Mouse (Mus musculus): ENCODE measurements around the gene Neurog2.
A peak's percentile ranks its signal among the peaks of the same experiment; 100 is the strongest.

Neurog2 gene

GRCm38 (mm10) chr3:127633080-127634032 is at the start of gene Neurog2:
Gene Neurog2 (plus strand): TSS chr3:127633135.
- peak in 1 of 2 experiments; percentile 36 for DNase-seq

- no peak for DNase-seq
Measured at GRCm38 (mm10) chr3:127597136-127597535, 35.8 kb upstream of the Neurog2 start.

GRCm38 (mm10) chr3:127608109-127608508 is 24.8 kb upstream of the Neurog2 start:
- no peak for DNase-seq

GRCm38 (mm10) chr3:127625296-127625695 is 7.6 kb upstream of the Neurog2 start:
- peak; percentile 84 to 86 for DNase-seq

GRCm38 (mm10) chr3:127625701-127626399 is 7.1 kb upstream of the Neurog2 start:
- DNase-seq: peak in 1 of 2 experiments; percentile 34

- no peak for DNase-seq
Measured at GRCm38 (mm10) chr3:127626524-127626923, 6.4 kb upstream of the Neurog2 start.

- peak in 1 of 2 experiments; percentile 26 for DNase-seq
Measured at GRCm38 (mm10) chr3:127627151-127627955, 5.6 kb upstream of the Neurog2 start.

GRCm38 (mm10) chr3:127627956-127628310 is 5.0 kb upstream of the Neurog2 start:
- DNase-seq: peak in 1 of 2 experiments; percentile 20

- DNase-seq: peak in 1 of 2 experiments; percentile 31
Measured at GRCm38 (mm10) chr3:127628311-127629184, 4.4 kb upstream of the Neurog2 start.

- no peak for DNase-seq
Measured at GRCm38 (mm10) chr3:127630190-127630589, 2.7 kb upstream of the Neurog2 start.

GRCm38 (mm10) chr3:127630735-127631372 is 2.1 kb upstream of the Neurog2 start:
- DNase-seq: no peak

GRCm38 (mm10) chr3:127631582-127631981 is 1.4 kb upstream of the Neurog2 start:
- DNase-seq: no peak

GRCm38 (mm10) chr3:127632531-127632930 is 404 bp upstream of the Neurog2 start:
- DNase-seq: peak; percentile 63 to 73

GRCm38 (mm10) chr3:127634101-127634983 is 1.4 kb downstream of the Neurog2 start:
- DNase-seq: peak; percentile 85 to 89

GRCm38 (mm10) chr3:127634984-127635349 is 2.0 kb downstream of the Neurog2 start:
- DNase-seq: no peak

- peak; percentile 77 to 86 for DNase-seq
Measured at GRCm38 (mm10) chr3:127639875-127640761, 7.2 kb downstream of the Neurog2 start.

GRCm38 (mm10) chr3:127640762-127641700 is 8.1 kb downstream of the Neurog2 start:
- DNase-seq: peak in 1 of 2 experiments; percentile 15

- no peak for DNase-seq
Measured at GRCm38 (mm10) chr3:127642211-127642610, 9.3 kb downstream of the Neurog2 start.
